Mouse (Mus musculus) megakaryocyte, embryonic 14.5 days (primary cell): ENCODE measurements at regions not wholly inside any gene's neighbourhood (a gene's known extent, or its start where the extent isn't known, plus 50 kb on each side); places are given as distances from the start of the nearest gene placed in this dataset.
A peak's percentile ranks its signal among the peaks of the same experiment; 100 is the strongest.

ENCODE experiments used
- H3K27me3 ChIP-seq: replicated peaks from 2 replicates; pipeline ENCODE3; 2012; ENCODE audit warnings: inconsistent platforms
- H3K36me3 ChIP-seq: replicated peaks from 2 replicates; pipeline ENCODE3; 2012; ENCODE audit warnings: low read length, inconsistent platforms, mixed read lengths
- H3K4me1 ChIP-seq: 2 replicates; pipeline ENCODE4 v1.6.1; 2012; ENCODE audit warnings: inconsistent platforms
- H3K4me3 ChIP-seq: replicated peaks from 2 replicates; pipeline ENCODE3; 2012; ENCODE audit warnings: moderate library complexity, mild to moderate bottlenecking, inconsistent platforms
- H3K9me3 ChIP-seq: 2 replicates; pipeline ENCODE4 v1.6.1; 2012; ENCODE audit warnings: inconsistent platforms
- FLI1 ChIP-seq: IDR thresholded peaks from 2 replicates; pipeline ENCODE4 v1.6.1; 2012; ENCODE audit warnings: low read length, inconsistent platforms, mixed read lengths
- GATA1 ChIP-seq: IDR thresholded peaks from 3 replicates; pipeline ENCODE4 v1.6.1; 2012; ENCODE audit warnings: mixed read lengths, low read length, inconsistent platforms, borderline replicate concordance

- Histone ChIP-seq H3K4me1 (no peaks in the 10 kb centered on the region), H3K4me3 (no peak overlapping the region), H3K36me3 (no peaks in the 10 kb centered on the region), H3K27me3 (no peaks in the 10 kb centered on the region), H3K9me3 (peaks cover 45% of the 10 kb centered on the region)
- no peak for TF ChIP-seq GATA1
- no peak for TF ChIP-seq FLI1
Observed at GRCm38 (mm10) chr14:58499071-58499470, 428.7 kb downstream of the Fgf9 start.

- no peak for TF ChIP-seq GATA1
- no peak for TF ChIP-seq FLI1
- Histone ChIP-seq H3K36me3 (no peaks in the 10 kb centered on the region), H3K27me3 (no peaks in the 10 kb centered on the region), H3K9me3 (peaks cover 33% of the 10 kb centered on the region), H3K4me1 (no peaks in the 10 kb centered on the region), H3K4me3 (no peak overlapping the region)
Observed at GRCm38 (mm10) chr14:58496902-58497301, 426.6 kb downstream of the Fgf9 start.

- no peaks in the 10 kb centered on the region for H3K36me3 ChIP-seq
- no peak overlapping the region for H3K4me3 ChIP-seq
- H3K4me1 ChIP-seq = no peaks in the 10 kb centered on the region
- no peak for TF ChIP-seq GATA1
- no peak for TF ChIP-seq FLI1
- no peaks in the 10 kb centered on the region for H3K27me3 ChIP-seq
- peaks cover 17% of the 10 kb centered on the region for H3K9me3 ChIP-seq
Observed at GRCm38 (mm10) chr14:58494400-58494987, 424.1 kb downstream of the Fgf9 start.

- H3K27me3 ChIP-seq = no peaks in the 10 kb centered on the region
- H3K9me3 ChIP-seq = peaks cover 15% of the 10 kb centered on the region
- H3K4me1 ChIP-seq = no peaks in the 10 kb centered on the region
- TF ChIP-seq FLI1 (no peak), GATA1 (no peak)
- no peaks in the 10 kb centered on the region for H3K36me3 ChIP-seq
- H3K4me3 ChIP-seq = no peak overlapping the region
Observed at GRCm38 (mm10) chr14:58492118-58492517, 421.8 kb downstream of the Fgf9 start.

- no peaks in the 10 kb centered on the region for H3K27me3 ChIP-seq
- H3K4me3 ChIP-seq = no peak overlapping the region
- no peaks in the 10 kb centered on the region for H3K36me3 ChIP-seq
- peaks cover 5% of the 10 kb centered on the region for H3K9me3 ChIP-seq
- no peaks in the 10 kb centered on the region for H3K4me1 ChIP-seq
- TF ChIP-seq FLI1 (no peak), GATA1 (no peak)
Observed at GRCm38 (mm10) chr14:58488803-58489202, 418.5 kb downstream of the Fgf9 start.

- no peaks in the 10 kb centered on the region for H3K27me3 ChIP-seq
- no peaks in the 10 kb centered on the region for H3K4me1 ChIP-seq
- no peak for TF ChIP-seq FLI1
- TF ChIP-seq GATA1 = no peak
- peaks cover 5% of the 10 kb centered on the region for H3K9me3 ChIP-seq
- H3K36me3 ChIP-seq = no peaks in the 10 kb centered on the region
- H3K4me3 ChIP-seq = no peak overlapping the region
Observed at GRCm38 (mm10) chr14:58487836-58488235, 417.5 kb downstream of the Fgf9 start.

GRCm38 (mm10) chr14:58480454-58480853, 410.1 kb downstream of the Fgf9 start:
- no peaks in the 10 kb centered on the region for H3K36me3 ChIP-seq
- TF ChIP-seq FLI1 (no peak), GATA1 (no peak)
- no peaks in the 10 kb centered on the region for H3K27me3 ChIP-seq
- H3K4me1 ChIP-seq = no peaks in the 10 kb centered on the region
- no peak overlapping the region for H3K4me3 ChIP-seq
- peaks cover 7% of the 10 kb centered on the region for H3K9me3 ChIP-seq

- Histone ChIP-seq H3K4me3 (no peak overlapping the region), H3K36me3 (no peaks in the 10 kb centered on the region), H3K4me1 (no peaks in the 10 kb centered on the region), H3K27me3 (no peaks in the 10 kb centered on the region), H3K9me3 (peaks cover 30% of the 10 kb centered on the region)
- TF ChIP-seq GATA1 = no peak
- TF ChIP-seq FLI1 = no peak
Observed at GRCm38 (mm10) chr14:58470678-58471077, 400.3 kb downstream of the Fgf9 start.

GRCm38 (mm10) chr14:58468451-58468850, 398.1 kb downstream of the Fgf9 start:
- Histone ChIP-seq H3K4me3 (no peak overlapping the region), H3K27me3 (no peaks in the 10 kb centered on the region), H3K4me1 (no peaks in the 10 kb centered on the region), H3K9me3 (peaks cover 38% of the 10 kb centered on the region), H3K36me3 (no peaks in the 10 kb centered on the region)
- no peak for TF ChIP-seq FLI1
- no peak for TF ChIP-seq GATA1

- no peaks in the 10 kb centered on the region for H3K4me1 ChIP-seq
- no peak for TF ChIP-seq FLI1
- no peak for TF ChIP-seq GATA1
- no peaks in the 10 kb centered on the region for H3K36me3 ChIP-seq
- H3K9me3 ChIP-seq = peaks cover 38% of the 10 kb centered on the region
- no peaks in the 10 kb centered on the region for H3K27me3 ChIP-seq
- peak overlapping the region; percentile 50 for H3K4me3 ChIP-seq
Observed at GRCm38 (mm10) chr14:58467856-58468255, 397.5 kb downstream of the Fgf9 start.

- peaks cover 7% of the 10 kb centered on the region; the same call in 1 of the 2 replicates for H3K9me3 ChIP-seq
- H3K4me1 ChIP-seq = peaks cover 6% of the 10 kb centered on the region
- TF ChIP-seq FLI1 (no peak), GATA1 (no peak)
- no peaks in the 10 kb centered on the region for H3K27me3 ChIP-seq
- no peaks in the 10 kb centered on the region for H3K36me3 ChIP-seq
- no peak overlapping the region for H3K4me3 ChIP-seq
Observed at GRCm38 (mm10) chr14:58446776-58447354, 376.5 kb downstream of the Fgf9 start.
